Mouse (Mus musculus): Measurements from ENCODE around the gene Btaf1.

The Btaf1 gene

DNA sequence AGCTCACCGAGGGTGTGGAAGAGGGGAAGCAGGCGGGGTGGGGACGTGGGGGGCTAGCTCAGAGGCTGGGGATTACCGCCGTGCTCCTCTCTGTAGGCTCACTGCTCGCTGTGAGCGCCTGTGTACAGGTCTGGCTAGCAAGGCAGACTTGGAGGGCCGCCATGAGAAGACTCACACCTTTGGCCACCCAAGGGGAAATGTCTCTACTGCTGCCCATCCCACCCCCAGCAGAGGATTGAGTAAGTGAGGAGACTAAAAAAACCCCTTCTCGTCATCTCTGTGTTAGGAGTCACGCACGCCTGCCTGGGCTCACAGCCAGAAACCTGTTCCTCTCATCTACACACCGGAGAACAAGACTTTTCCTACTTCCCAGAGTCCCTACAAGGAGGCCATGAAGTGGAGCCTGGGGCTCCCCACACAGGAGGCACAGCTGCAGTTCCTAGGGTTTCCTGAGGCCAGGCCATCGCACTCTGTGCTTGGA lies 100.0 kb downstream of the Btaf1 start:
- DNase-seq: peak; percentile 37

DNA sequence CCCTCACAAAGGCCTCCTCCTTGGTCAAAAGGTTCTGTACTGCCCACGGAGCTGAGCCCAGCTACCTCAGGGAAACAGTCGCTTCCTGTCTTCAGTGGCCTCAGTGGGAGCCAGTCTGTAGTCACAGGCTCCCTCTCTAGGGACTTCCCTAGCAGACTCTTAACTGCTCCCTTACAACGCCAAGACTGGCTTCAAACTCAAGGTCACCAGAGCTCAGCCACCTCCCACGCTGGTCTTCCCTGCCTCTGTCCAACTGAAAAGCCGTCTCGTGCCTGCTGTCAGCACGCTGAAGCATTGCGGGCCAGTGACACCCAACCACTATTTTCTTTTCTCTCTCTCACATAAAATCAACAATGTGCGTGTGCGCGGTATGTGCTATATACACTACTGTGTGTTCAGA lies 100.5 kb downstream of the Btaf1 start:
- DNase-seq: no peak

GRCm38 (mm10) chr19:37029771-37030170 lies 103.9 kb downstream of the Btaf1 start:
- DNase-seq: no peak

DNA sequence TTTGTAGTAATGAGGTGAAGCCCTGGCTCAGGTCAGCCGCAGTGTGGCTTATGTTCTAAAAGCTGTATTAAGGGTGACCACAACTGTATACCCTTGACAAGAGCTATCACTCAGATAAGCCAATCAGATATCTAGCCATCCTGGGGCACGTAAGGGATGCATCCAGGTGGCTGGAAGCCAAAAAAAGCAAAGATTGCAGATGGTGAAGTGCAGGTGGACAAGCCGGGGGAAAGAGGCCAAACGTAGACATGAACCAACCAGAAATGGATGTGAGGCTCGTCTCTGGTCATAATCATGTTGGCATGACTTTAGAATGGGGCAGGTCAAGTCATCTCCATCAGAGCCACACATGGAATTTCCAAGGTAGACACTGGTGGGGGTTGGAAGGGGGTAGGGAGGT lies 105.6 kb downstream of the Btaf1 start:
- no peak for DNase-seq

- no peak for DNase-seq
These were observed 106.5 kb downstream of the Btaf1 start for GRCm38 (mm10) chr19:37032364-37032763.

- no peak for DNase-seq
These were observed 115.0 kb downstream of the Btaf1 start for GRCm38 (mm10) chr19:37040906-37041305.

DNA sequence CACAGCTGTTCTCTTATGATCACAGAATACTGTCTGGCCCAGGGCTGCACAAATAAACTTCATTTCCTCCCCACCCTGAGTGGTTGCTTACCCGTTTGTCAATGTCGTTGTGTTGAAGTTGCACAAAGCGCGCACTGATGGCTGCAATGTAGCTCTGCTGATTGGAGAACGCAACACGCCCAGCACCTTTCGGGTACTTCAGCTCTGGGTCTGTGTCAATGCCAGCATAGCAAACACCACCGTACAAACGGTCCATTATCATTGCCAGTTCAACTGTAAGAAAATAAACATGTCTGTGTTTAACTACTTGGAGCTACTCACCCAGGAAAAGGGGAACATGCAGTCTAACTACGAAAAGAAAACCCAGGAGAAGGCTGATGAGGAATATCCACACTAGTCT lies 118.6 kb downstream of the Btaf1 start:
- no peak for DNase-seq

- no peak for DNase-seq
These were observed 122.6 kb downstream of the Btaf1 start for GRCm38 (mm10) chr19:37048507-37048906.

- no peak for DNase-seq
These were observed 124.9 kb downstream of the Btaf1 start for GRCm38 (mm10) chr19:37050643-37051345.

DNA sequence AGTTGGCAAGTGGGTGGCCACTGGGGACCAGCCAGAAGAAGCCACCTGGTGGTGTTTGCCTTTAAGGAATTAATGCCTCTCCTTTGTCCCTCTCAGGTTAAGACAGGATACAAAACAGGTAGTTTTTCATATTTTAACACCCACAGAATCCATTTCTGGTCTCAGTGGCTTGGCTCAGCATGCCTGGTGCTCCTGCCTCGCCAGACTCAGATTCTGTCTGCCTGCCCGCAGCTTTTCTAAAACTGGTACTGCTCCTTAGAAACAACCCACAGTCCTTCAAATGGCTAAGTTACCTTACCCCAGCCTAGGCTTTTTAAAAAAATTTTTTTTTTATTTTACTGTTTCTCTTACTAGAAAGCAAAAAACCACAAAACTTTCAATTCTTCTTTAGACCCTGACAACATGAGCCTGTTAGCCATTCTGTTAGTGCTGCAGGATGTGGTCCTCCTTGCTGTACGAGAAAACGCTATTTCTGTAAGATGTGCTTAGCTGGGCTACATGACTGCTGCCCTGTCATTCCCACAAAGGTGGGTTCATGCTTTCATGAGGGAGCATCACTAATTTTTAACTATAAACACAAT lies 130.2 kb downstream of the Btaf1 start:
- no peak for DNase-seq

- no peak for DNase-seq
These were observed 131.5 kb downstream of the Btaf1 start for GRCm38 (mm10) chr19:37057161-37057905.

DNA sequence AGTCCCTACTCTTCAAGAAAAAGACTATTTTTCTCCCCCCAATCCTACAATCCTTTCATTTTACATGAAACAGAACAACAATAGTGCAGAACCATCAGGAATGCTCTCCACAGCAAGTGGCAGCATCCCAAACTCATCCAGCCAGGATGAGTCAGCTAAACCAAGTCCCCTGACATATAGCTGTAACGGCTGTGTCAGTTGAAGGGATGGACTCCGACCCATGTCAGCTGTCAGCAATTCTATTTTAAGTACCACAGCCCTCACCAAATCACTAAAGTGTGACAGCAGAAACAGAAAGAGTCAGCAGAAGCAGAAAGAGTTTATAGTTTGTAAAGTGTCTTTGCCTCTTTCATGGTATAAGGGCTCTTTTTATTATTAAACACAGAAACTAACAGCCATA lies 133.7 kb downstream of the Btaf1 start:
- DNase-seq: no peak

GRCm38 (mm10) chr19:37060078-37060477 lies 134.2 kb downstream of the Btaf1 start:
- DNase-seq: no peak
